Mouse (Mus musculus) liver, embryonic 14.5 days (tissue): Measurements from ENCODE around the gene Smarcal1. TPM values are rescaled to one million over a fixed set of nuclear protein-coding genes. Genes with fewer than 3 reads are reported as not detected.
A peak's percentile ranks its signal among the peaks of the same experiment; 100 is the strongest.

Experiments
- ATAC-seq: fragments of 200-750 bp; cut with Nextera tagmentation; 2 replicates; pipeline ENCODE4 v1.8.0; 2017; ENCODE audit warnings: moderate number of reproducible peaks, mild to moderate bottlenecking, moderate library complexity; ENCODE audit not compliant: insufficient read depth
- DNase-seq, 3 experiments: peaks; one replicate each; pipeline ENCODE4 v3.0.0-alpha.2; 2012 to 2013; ENCODE audit warnings: low read depth in 3 of 3, low spot score in 3 of 3
- H3K27ac ChIP-seq: fragments of 300-500 bp; sonication (generic); 2 replicates; pipeline ENCODE4 v1.5.1; 2014; ENCODE audit warnings: moderate library complexity, mild to moderate bottlenecking, control low read depth, inconsistent platforms
- H3K27me3 ChIP-seq: fragments of 300-500 bp; sonication (generic); 2 replicates; pipeline ENCODE4 v1.6.1; 2014; ENCODE audit warnings: mild to moderate bottlenecking, low read length, moderate library complexity; ENCODE audit not compliant: control insufficient read depth, insufficient read depth
- H3K36me3 ChIP-seq: fragments of 300-500 bp; sonication (generic); replicated peaks from 2 replicates; pipeline ENCODE4 v1.6.1; 2014; ENCODE audit warnings: low read depth; ENCODE audit not compliant: control insufficient read depth, insufficient read depth
- H3K4me1 ChIP-seq, 2 experiments: fragments of 200-500 bp in 1 of 2; fragments of 300-500 bp in 1 of 2; sonication (generic) in 1 of 2; replicated peaks; 2 replicates each; pipeline ENCODE4 v1.6.1; 2012 to 2014; ENCODE audit warnings: antibody characterized with exemption in 1 of 2, inconsistent platforms in 1 of 2, low read length in 1 of 2; ENCODE audit not compliant: control insufficient read depth in 2 of 2, insufficient read depth in 2 of 2
- H3K4me2 ChIP-seq: fragments of 300-500 bp; sonication (generic); 2 replicates; pipeline ENCODE4 v1.6.1; 2014; ENCODE audit warnings: low read depth, mild to moderate bottlenecking, control low read depth, moderate library complexity
- H3K4me3 ChIP-seq, 2 experiments: fragments of 200-500 bp in 1 of 2; fragments of 300-500 bp in 1 of 2; sonication (generic) in 1 of 2; 2 replicates each; pipeline ENCODE4 v1.5.1; 2012 to 2014; ENCODE audit warnings: low read depth in 2 of 2, low read length in 2 of 2, mild to moderate bottlenecking in 2 of 2, control low read depth in 1 of 2, inconsistent platforms in 1 of 2, moderate library complexity in 1 of 2; ENCODE audit not compliant: insufficient read depth in 1 of 2
- H3K9ac ChIP-seq: fragments of 300-500 bp; sonication (generic); replicated peaks from 2 replicates; pipeline ENCODE4 v1.6.1; 2014; ENCODE audit warnings: mild to moderate bottlenecking, control low read depth, moderate library complexity
- H3K9me3 ChIP-seq: fragments of 300-500 bp; sonication (generic); 2 replicates; pipeline ENCODE4 v1.6.1; 2016; ENCODE audit warnings: low read length, mixed read lengths; ENCODE audit not compliant: control insufficient read depth
- CTCF ChIP-seq: IDR thresholded peaks from 2 replicates; pipeline ENCODE4 v1.5.1; 2016; ENCODE audit warnings: antibody characterized with exemption, low read depth, control low read depth
- EP300 ChIP-seq: IDR thresholded peaks from 2 replicates; pipeline ENCODE4 v1.6.1; 2016; ENCODE audit warnings: antibody characterized with exemption, low read depth
- WGBS: fragments of 180-500 bp; shearing (Covaris S2); extraction: QIAGEN DNeasy Blood & Tissue Kit; methylation state at CpG from one replicate; pipeline ENCODE4 v1.1.7; 2014; ENCODE audit not compliant: insufficient replicate concordance; 5-methylcytosine and 5-hydroxymethylcytosine counted together
- polyA plus RNA-seq, 2 experiments: library from polyadenylated mRNA; depleted of rRNA in 1 of 2; stranded (reverse) in 1 of 2; unstranded in 1 of 2; fragments of >200 nt; fragmentation: Nextera tagmentation in 1 of 2; extraction: Ambion mirVana in 1 of 2; gene quantifications; 2 replicates each; pipeline versions ENCODE4 v1.2.1 to v1.2.3; 2012 to 2014

Gene Smarcal1
- 8.8 and 10.6 TPM in 2 replicates for polyA plus RNA-seq (2012; rRNA removed)
- 6.7 TPM in 2 replicates for polyA plus RNA-seq (2014; fragmentation: Nextera tagmentation; extraction: Ambion mirVana)

GRCm38 (mm10) chr1:72582947-72583731 is at the start of gene Smarcal1:
TSS of gene Smarcal1 (plus strand) at chr1:72583251.
- Histone ChIP-seq H3K4me3 (peak within 1 kb of the TSS; percentile 85 to 100), H3K27ac (peak within 1 kb of the TSS; percentile 15), H3K4me2 (peak within 1 kb of the TSS; percentile 84), H3K4me1 (peaks cover 3 to 5% of the 10 kb centered on the region in 2 experiments; a peak in 3 of 4 replicates), H3K9ac (peak within 1 kb of the TSS; percentile 77), H3K36me3 (peaks cover 5% of the 10 kb centered on the region; the same call in 1 of the 2 replicates), H3K9me3 (no peaks in the 10 kb centered on the region), H3K27me3 (no peaks in the 10 kb centered on the region)
- ATAC-seq (peak; percentile 100), DNase-seq (peak; percentile 93 to 95 (median 94))
- TF ChIP-seq CTCF, result no peak
- TF ChIP-seq EP300, result no peak
- under 1% methylated on average over 25 of the region's 25 CpGs for WGBS

GRCm38 (mm10) chr1:72533439-72533838 is 49.6 kb upstream of the Smarcal1 start:
- H3K9me3 ChIP-seq, result no peaks in the 10 kb centered on the region
- no peak for DNase-seq
- H3K27me3 ChIP-seq, result peaks cover 13% of the 10 kb centered on the region
- no peak for ATAC-seq
- no peak overlapping the region for H3K9ac ChIP-seq
- H3K4me2 ChIP-seq, result no peak overlapping the region
- no peak overlapping the region for H3K4me3 ChIP-seq
- H3K27ac ChIP-seq, result no peak overlapping the region
- no peak for TF ChIP-seq CTCF
- TF ChIP-seq EP300, result no peak
- no peaks in the 10 kb centered on the region for H3K36me3 ChIP-seq
- no peaks in the 10 kb centered on the region for H3K4me1 ChIP-seq

GRCm38 (mm10) chr1:72535725-72536571 is 47.1 kb upstream of the Smarcal1 start:
- Histone ChIP-seq H3K9me3 (no peaks in the 10 kb centered on the region), H3K4me3 (no peak overlapping the region), H3K4me1 (no peaks in the 10 kb centered on the region), H3K27ac (no peak overlapping the region), H3K4me2 (no peak overlapping the region), H3K27me3 (peaks cover 13% of the 10 kb centered on the region), H3K36me3 (no peaks in the 10 kb centered on the region), H3K9ac (no peak overlapping the region)
- DNase-seq (no peak), ATAC-seq (no peak)
- TF ChIP-seq CTCF (no peak), EP300 (no peak)
- WGBS, result 3% methylated on average over 35 of the region's 36 CpGs

GRCm38 (mm10) chr1:72536611-72537351 is 46.3 kb upstream of the Smarcal1 start, which contains the start of gene March4:
TSS of gene March4 (minus strand) at chr1:72536930.
- no peak for ATAC-seq
- no peak within 1 kb of the TSS for H3K27ac ChIP-seq
- DNase-seq, result peak in 1 of 3 experiments; percentile 3

More at GRCm38 (mm10) chr1:72536611-72537351, 46.3 kb upstream of the Smarcal1 start, which contains the start of gene March4:
- WGBS, result 3% methylated on average over 41 of the region's 41 CpGs
- TF ChIP-seq CTCF (no peak), EP300 (no peak)
- Histone ChIP-seq H3K4me3 (no peak within 1 kb of the TSS), H3K9ac (no peak within 1 kb of the TSS), H3K4me2 (0 out of 2 replicates have a peak within 1 kb of the TSS, but pooled peaks have one; percentile 4), H3K36me3 (no peaks in the 10 kb centered on the region), H3K9me3 (no peaks in the 10 kb centered on the region), H3K27me3 (peaks cover 13% of the 10 kb centered on the region), H3K4me1 (no peaks in the 10 kb centered on the region)
